Mouse (Mus musculus) bone marrow, adult 2 months (tissue): ENCODE data around the gene Rrp8. TPM values are rescaled to one million over a fixed set of nuclear protein-coding genes. Genes with fewer than 3 reads are reported as not detected.

Source experiments
- H3K27ac ChIP-seq: fragments of 200-500 bp; 2 replicates; pipeline ENCODE4 v1.5.1; 2012; ENCODE audit warnings: low read depth, mild to moderate bottlenecking, control low read depth, inconsistent platforms, low read length; ENCODE audit not compliant: control insufficient read depth, poor library complexity, insufficient read depth
- H3K4me1 ChIP-seq: fragments of 200-500 bp; 2 replicates; pipeline ENCODE4 v1.6.1; 2011; ENCODE audit warnings: low read length; ENCODE audit not compliant: control insufficient read depth, insufficient read depth
- H3K4me3 ChIP-seq: fragments of 200-500 bp; replicated peaks from 2 replicates; pipeline ENCODE3; 2011; ENCODE audit warnings: mild to moderate bottlenecking, low read depth, low read length, control low read depth; ENCODE audit not compliant: control insufficient read depth
- CTCF ChIP-seq: fragments of 200-500 bp; IDR thresholded peaks from 2 replicates; pipeline ENCODE4 v1.5.1; 2011; ENCODE audit warnings: low read length, control low read depth; ENCODE audit not compliant: control insufficient read depth, insufficient read depth
- POLR2A ChIP-seq: fragments of 200-500 bp; IDR thresholded peaks from 2 replicates; pipeline ENCODE4 v1.6.1; 2011; ENCODE audit warnings: low read depth, mild to moderate bottlenecking, control low read depth, low read length, borderline replicate concordance; ENCODE audit not compliant: control insufficient read depth
- WGBS: fragments of 180-500 bp; shearing (Covaris S2); methylation state at CpG from one replicate; pipeline ENCODE4 v1.1.7; 2018; 5-methylcytosine and 5-hydroxymethylcytosine counted together
- polyA plus RNA-seq: library from polyadenylated mRNA; stranded (reverse); fragments of >200 nt; gene quantifications from 2 replicates; pipeline ENCODE4 v1.2.4, GENCODE M21; 2011; ENCODE audit warnings: low replicate concordance; ENCODE audit not compliant: missing spikeins, insufficient read depth, insufficient read length

Rrp8 gene
- polyA plus RNA-seq, 1 experiment: 26.7 TPM

GRCm38 (mm10) chr7:105685541-105686197, 51.5 kb downstream of the Rrp8 start:
- Histone ChIP-seq H3K27ac (no peak overlapping the region), H3K4me3 (no peak overlapping the region), H3K4me1 (no peaks in the 10 kb centered on the region)
- 55% methylated on average over 13 of the region's 13 CpGs for WGBS
- TF ChIP-seq POLR2A (no peak), CTCF (no peak)

Other genes with a start within 250 kb of the Rrp8 start
- 4.3 and 9.2 TPM in 2 replicates for gene Smpd1, start 183.0 kb downstream of the Rrp8 start, polyA plus RNA-seq
- gene Apbb1, start 155.7 kb downstream of the Rrp8 start, polyA plus RNA-seq: 0.80 and 1.1 TPM in 2 replicates
- 5.9 and 19.9 TPM in 2 replicates for gene Hpx, start 137.2 kb downstream of the Rrp8 start, polyA plus RNA-seq
- 7.6 and 15.9 TPM in 2 replicates for gene Trim3, start 103.8 kb downstream of the Rrp8 start, polyA plus RNA-seq
- 76.3 and 146 TPM in 2 replicates for gene Timm10b, start 97.3 kb downstream of the Rrp8 start, polyA plus RNA-seq
- 10.2 and 13.3 TPM in 2 replicates for gene Arfip2, start 97.0 kb downstream of the Rrp8 start, polyA plus RNA-seq
- gene Gm45799, start 96.8 kb downstream of the Rrp8 start, polyA plus RNA-seq: 1.4 and 6.0 TPM in 2 replicates
- 0.40 and 4.5 TPM in 2 replicates for gene Dnhd1, start 86.6 kb downstream of the Rrp8 start, polyA plus RNA-seq
- 79.3 and 114 TPM in 2 replicates for gene Ilk, start 793 bp downstream of the Rrp8 start, polyA plus RNA-seq
- 152 and 185 TPM in 2 replicates for gene Taf10, start 7.0 kb upstream of the Rrp8 start, polyA plus RNA-seq
- 13.8 and 20.0 TPM in 2 replicates for gene Tpp1, start 14.8 kb upstream of the Rrp8 start, polyA plus RNA-seq
- gene Dchs1, start 50.3 kb upstream of the Rrp8 start, polyA plus RNA-seq: 0.17 and 0.49 TPM in 2 replicates
- gene Mrpl17, start 73.7 kb upstream of the Rrp8 start, polyA plus RNA-seq: 37.5 and 42.2 TPM in 2 replicates
- 15.7 and 27.1 TPM in 2 replicates for gene Gm4070, start 216.6 kb upstream of the Rrp8 start, polyA plus RNA-seq